Mouse (Mus musculus): ENCODE data around the gene Bhlhe23.
A peak's percentile ranks its signal among the peaks of the same experiment; 100 is the strongest.

Bhlhe23 gene

DNA sequence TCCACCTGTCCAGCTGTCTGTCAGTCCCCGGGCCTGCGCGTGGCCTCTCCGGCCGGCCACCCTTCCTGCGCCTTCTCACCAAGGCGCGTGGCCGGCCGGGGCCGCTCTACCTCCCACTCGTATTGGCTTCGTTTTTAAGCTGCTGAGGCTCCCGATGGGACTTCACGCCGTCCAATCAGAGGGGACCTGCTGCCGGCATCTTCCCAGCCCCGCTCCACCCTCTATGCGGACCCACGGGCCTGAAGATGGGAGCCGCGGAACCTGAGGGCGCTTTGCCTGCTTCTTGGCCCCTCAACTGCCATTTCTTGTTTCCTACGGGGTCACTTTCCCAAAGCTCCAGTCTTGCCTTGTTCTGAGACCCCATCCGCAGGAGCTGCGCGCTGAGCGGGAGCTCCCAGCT is at the start of gene Bhlhe23:
Gene Bhlhe23, minus strand, starts transcription at position 108 of the 400 bp plus-strand sequence.
- no peak for DNase-seq (ENCODE audit: low read depth, low spot score)

GRCm38 (mm10) chr2:180825147-180825941 is 48.6 kb upstream of the Bhlhe23 start:
- peak; percentile 95 for DNase-seq (ENCODE audit: low read depth, low spot score)

DNA sequence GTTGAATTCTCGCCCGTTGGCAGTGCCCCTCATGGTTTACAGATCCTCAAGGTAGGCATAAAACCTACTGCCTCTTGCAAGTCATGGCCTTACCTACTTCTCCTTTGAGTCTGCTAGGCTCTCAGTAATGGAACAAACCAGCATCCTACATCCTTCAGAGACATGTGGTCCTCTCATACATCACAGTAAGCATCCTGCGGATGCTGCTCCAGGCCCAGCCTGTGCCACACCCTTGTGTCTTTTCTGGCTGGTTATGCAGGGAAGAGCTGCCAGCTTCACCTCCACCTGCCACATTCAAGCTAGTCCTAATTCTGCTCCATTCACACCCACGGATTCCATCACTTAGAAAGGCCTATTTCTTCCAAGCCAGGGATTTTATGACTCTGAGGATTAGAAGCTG is 48.0 kb upstream of the Bhlhe23 start:
- peak; percentile 75 for DNase-seq (ENCODE audit: low read depth, low spot score)

DNA sequence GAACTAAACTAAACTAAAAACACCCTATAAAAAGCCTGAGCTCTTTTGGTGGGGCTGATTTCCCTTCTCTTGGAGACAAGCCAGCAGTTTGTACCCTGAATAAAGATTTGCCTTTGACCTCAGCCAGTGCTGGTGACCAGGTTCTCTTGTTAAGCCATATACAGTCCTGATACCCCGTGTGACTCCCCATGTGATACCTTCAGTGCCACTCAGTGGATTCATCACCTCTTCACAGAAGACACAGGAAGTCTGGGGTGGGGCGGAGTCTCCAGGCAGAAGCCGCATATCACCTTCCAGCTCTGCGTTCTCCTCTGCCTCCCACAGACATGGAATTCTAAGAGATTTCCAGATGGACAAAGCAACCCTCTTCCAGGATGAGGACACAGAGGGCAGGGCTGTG is 47.4 kb upstream of the Bhlhe23 start:
- DNase-seq (ENCODE audit: low read depth, low spot score) = peak; percentile 65

DNA sequence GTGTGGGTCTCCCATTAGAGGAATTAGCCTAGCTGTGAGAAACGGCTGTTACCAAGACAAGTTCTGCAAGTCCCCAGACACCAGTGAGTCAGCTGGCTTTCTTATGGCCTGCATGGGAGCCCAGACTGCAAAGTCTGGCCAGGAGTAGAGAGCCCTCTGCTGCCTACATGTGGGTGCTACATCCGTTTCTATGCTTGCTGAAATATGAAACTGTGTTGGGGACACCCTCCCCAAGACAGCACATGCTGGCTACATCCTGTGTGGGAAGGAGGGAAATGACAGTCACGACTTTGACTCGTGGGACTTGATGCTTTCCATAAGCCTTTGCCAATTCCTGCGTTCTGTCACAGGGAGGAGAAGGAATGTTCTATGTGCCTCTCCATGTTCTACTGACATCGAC is 45.8 kb upstream of the Bhlhe23 start:
- DNase-seq (ENCODE audit: low read depth, low spot score) = peak; percentile 92

- DNase-seq (ENCODE audit: low read depth, low spot score) = no peak
These were observed 42.8 kb upstream of the Bhlhe23 start for GRCm38 (mm10) chr2:180819504-180819903.

DNA sequence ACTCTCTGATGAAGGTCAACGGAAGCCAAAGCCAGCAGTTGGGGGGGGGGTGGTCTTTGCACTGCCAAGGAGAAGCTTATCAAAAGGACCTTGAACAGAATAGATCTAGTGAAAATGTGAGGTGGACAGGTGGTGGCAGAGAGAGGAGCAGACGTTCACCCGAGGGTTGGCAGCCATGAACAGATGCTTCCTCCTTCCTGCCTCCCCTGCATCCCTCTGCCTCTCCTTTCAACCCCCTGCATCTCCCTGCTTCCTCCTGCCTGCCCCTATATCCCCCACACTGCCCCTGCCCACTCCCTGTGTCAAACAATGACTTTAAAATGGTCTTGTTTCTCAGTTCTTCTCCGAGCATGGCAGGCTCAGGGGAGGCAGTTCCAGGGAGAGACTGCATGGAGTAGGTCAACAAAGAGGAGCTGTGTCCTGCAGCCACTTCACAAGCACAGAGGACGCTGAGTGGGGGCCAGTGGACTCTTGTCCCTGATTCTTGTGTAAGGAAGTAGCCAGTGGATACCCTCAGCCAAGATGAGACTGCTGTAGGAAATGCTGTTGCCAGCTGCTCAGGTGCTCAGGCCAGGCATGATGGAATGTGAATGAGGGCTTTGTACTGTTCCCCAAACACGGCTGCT is 39.9 kb upstream of the Bhlhe23 start:
- no peak for DNase-seq (ENCODE audit: low read depth, low spot score)

GRCm38 (mm10) chr2:180813982-180814568 is 37.4 kb upstream of the Bhlhe23 start:
- no peak for DNase-seq (ENCODE audit: low read depth, low spot score)

DNA sequence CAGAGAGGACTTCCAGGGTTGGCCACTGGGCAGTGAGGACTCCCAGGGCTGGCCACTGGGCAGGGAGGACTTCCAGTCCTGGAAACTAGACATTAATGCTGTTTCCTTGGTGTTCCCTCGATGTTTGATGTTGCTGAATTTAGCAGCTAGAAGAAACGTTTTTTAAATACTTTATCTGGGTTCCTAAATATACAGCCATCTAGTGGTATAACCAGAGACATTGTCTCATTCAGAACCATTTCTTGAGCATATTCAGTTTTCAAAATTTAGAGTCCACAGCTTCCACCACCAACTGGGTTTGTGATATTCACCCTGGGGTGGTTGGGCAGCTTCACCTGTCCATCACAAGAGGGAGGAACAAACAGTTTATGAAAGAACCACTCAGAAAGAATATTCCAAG is 34.3 kb upstream of the Bhlhe23 start:
- DNase-seq (ENCODE audit: low read depth, low spot score) = no peak

- no peak for DNase-seq (ENCODE audit: low read depth, low spot score)
These were observed 32.8 kb upstream of the Bhlhe23 start for GRCm38 (mm10) chr2:180809510-180809909.

DNA sequence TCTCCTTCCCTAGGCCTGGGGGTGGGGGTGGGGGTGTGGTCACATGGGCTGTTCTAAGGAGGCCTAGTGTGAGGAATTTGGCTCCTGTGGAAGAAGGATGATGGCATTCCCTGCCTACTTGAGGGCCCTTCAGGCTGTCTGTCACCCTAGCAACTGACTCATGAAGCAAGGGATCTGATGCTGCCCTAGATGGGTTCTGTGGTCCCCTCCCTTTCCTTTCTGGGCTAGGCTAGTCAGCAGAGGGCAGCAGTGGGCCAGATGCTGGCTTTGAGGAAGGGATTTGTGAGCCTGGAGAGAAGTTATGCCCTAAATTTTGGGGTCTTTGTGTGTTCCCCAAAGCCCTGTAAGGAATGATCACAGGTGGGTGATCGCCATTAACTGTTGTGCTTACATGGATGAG is 29.3 kb upstream of the Bhlhe23 start:
- DNase-seq (ENCODE audit: low read depth, low spot score) = no peak

DNA sequence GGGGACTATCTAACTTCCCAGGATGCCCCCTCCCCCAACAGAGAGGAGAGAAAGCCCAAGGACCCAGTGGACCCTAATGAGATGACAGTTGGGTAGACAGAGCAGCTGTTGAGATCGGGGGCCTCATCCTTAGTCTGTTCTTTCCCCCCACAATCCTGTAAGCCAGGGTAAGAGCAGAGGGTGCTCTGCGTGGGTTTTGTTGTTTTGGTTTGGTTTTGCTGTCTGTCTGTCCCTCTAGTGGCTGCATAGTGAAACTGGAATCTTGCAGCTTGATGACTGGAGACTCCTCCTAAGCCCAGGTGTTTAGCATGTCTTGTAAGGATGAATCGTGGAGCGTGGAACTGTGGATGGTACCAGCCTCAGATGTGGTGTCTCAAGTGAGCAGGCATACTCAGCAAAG is 19.3 kb upstream of the Bhlhe23 start:
- DNase-seq (ENCODE audit: low read depth, low spot score) = no peak

- no peak for DNase-seq (ENCODE audit: low read depth, low spot score)
These were observed 18.9 kb upstream of the Bhlhe23 start for GRCm38 (mm10) chr2:180795597-180795996.

DNA sequence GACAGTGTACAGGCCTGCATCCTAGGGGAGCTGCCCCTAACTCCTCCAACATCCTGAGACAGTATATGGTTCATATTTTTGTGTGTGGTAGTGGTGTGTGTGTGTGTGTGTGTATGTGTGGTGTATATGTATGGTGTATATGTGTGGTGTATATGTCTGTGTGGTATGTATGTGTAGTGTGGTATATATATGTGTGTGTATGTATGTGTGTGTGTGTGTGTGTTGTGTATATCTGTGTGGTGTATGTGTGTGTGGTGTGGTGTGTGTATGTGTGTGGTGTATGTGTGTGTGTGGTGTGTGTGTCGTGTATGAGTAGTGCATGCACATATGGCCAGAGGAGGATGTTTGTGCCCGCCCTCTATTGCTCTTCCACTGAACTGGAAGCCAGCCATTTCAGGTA is 17.7 kb upstream of the Bhlhe23 start:
- no peak for DNase-seq (ENCODE audit: low read depth, low spot score)

DNA sequence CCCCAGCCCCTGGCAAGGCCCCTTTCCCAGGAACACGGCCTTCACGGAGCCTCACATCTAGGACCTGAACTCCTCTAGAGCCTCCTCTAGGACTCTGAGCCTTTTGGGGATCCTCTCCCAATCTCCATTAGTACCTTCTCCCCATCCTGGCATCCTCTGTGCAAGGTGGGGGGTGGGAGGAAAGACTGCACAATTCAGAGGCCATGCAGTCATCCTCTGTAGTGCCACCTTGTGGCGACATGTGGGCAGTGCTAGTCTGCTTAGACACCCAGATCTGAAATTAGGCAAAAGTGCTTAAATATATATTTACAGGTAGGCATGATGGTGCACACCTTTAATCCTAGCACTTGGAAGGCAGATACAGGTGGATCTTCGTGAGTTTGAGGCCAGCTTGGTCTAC is 15.0 kb upstream of the Bhlhe23 start:
- DNase-seq (ENCODE audit: low read depth, low spot score) = no peak

GRCm38 (mm10) chr2:180788843-180789242 is 12.1 kb upstream of the Bhlhe23 start:
- DNase-seq (ENCODE audit: low read depth, low spot score) = no peak

- no peak for DNase-seq (ENCODE audit: low read depth, low spot score)
These were observed 11.7 kb upstream of the Bhlhe23 start for GRCm38 (mm10) chr2:180788386-180788785.

DNA sequence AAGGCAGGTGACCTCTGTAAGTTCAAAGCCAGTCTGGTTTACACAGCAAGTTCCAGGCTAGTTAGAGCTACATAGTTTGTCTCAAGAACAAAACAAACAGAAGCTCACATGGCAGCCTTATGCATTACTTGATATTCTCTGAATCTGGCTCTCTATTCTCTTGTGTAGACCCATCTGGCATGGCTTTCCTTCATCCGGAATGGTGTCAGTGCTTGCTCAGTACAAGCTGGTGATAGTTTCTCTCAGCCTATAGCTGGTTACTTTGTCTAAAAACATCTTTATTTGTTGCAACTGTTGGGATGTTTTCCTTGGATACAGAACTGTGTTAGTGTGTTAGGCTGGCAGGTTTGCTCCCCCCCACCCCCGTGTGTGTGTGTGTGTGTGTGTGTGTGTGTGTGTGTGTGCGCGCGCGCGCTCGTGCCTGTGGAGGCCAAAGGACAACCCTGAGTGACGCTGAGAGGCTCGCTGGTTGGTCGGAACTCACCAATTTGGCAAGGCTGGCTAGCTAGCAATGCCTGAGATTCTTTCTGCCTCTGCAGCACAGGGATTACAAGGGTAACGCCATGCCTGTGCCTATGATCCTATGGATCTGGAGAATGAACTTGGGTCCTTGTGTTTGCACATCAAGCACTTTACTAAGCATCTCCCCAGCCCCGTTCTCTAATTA is 11.0 kb upstream of the Bhlhe23 start:
- no peak for DNase-seq (ENCODE audit: low read depth, low spot score)

GRCm38 (mm10) chr2:180786732-180787131 is 10.0 kb upstream of the Bhlhe23 start:
- DNase-seq (ENCODE audit: low read depth, low spot score) = no peak

DNA sequence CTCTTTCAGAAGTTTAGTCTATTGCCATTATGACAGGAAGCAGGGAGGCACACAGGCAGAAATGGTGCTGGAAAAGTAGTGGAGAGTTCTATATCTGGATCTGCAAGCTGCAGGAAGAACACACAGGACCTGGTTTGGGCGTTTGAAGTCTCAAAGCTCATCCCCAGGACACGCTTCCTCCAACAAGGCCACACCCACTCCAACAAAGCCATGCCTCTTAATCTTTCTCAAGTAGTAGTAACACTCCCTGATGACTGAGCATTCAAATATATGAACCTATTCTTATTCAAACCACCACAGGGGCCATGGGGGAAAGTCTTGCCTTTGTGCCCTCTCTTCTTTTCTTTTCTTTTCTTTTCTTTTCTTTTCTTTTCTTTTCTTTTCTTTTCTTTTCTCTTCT is 3.6 kb upstream of the Bhlhe23 start:
- no peak for DNase-seq (ENCODE audit: low read depth, low spot score)

DNA sequence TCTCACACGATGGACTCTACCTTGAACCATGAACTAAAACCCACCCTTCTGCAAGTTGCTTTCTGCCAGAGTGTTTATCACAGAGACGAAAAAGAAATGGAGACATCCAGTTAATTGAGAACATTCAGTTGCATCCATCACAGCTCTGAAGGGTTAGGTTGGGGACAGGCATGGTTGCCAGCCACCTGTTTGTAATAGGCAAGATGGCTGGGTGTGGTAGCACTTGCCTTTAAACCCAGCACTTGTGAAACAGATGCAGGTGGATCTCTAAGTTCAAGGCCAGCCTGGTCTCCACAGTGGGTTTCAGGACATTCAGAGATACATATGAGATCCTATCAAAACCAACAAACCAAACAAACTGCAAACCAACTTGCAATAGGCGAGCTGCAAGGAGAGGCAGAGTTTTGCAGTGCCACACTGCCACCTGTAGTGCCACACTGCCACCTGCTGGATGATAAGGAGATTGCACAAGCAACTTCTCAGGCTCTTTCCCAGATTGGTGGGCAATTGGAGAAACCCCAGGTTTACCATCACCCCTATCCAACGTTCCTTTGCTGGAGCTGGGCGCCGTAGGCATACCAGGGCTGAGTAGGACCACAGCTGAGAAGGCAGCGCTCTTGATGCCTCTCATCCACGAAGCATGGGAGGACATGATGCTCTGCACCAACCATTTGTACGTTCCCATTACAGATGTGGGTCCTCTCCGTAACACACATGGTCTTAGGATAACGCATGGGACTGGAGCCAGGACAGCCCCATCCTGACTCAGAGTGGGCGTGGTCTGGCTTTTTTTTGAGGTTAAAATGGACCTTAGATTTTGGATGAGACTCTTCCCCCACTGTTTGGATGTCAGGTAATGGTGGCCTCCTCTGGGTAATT is 2.8 kb upstream of the Bhlhe23 start:
- DNase-seq (ENCODE audit: low read depth, low spot score) = peak; percentile 43
